Mouse (Mus musculus) megakaryocyte, embryonic 14.5 days (primary cell): ENCODE results near the gene Gm28036.

Experiments
- FLI1 ChIP-seq: IDR thresholded peaks from 2 replicates; pipeline ENCODE4 v1.6.1; 2012; ENCODE audit warnings: low read length, inconsistent platforms, mixed read lengths
- GATA1 ChIP-seq: IDR thresholded peaks from 3 replicates; pipeline ENCODE4 v1.6.1; 2012; ENCODE audit warnings: mixed read lengths, low read length, inconsistent platforms, borderline replicate concordance

DNA sequence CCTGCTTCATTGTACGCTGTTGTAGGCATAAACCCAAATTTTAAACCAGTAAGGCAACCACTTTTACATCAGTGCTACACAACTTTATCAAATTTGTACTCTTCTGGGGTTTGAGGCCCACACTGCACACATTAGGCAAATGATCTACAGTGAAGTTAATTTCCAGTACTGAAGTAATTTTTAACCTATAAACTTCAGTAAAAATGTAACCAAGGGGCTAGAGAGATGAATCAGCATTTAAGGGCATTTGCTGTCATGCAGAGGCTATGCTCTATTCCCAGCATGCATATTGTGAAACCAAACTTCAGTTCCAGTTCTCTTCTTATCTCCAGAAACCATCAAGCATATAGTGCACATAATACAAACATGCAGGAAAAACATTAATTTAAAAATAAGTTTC, 38.6 kb upstream of the Gm28036 start:
- no peak for TF ChIP-seq GATA1
- no peak for TF ChIP-seq FLI1
